Mouse (Mus musculus) lung, adult 2 months (tissue): ENCODE measurements at regions not wholly inside any gene's neighbourhood (a gene's known extent, or its start where the extent isn't known, plus 50 kb on each side); places are given as distances from the start of the nearest gene placed in this dataset.

ENCODE experiments used
- CTCF ChIP-seq: fragments of 200-500 bp; IDR thresholded peaks from 2 replicates; pipeline ENCODE4 v1.5.1; 2011; ENCODE audit warnings: mild to moderate bottlenecking, low read length, control low read depth; ENCODE audit not compliant: insufficient read depth
- POLR2A ChIP-seq: fragments of 200-500 bp; IDR thresholded peaks from 2 replicates; pipeline ENCODE4 v1.6.1; 2011; ENCODE audit warnings: low read depth, mild to moderate bottlenecking, control low read depth, low read length, borderline replicate concordance; ENCODE audit errors: extremely low read depth

DNA sequence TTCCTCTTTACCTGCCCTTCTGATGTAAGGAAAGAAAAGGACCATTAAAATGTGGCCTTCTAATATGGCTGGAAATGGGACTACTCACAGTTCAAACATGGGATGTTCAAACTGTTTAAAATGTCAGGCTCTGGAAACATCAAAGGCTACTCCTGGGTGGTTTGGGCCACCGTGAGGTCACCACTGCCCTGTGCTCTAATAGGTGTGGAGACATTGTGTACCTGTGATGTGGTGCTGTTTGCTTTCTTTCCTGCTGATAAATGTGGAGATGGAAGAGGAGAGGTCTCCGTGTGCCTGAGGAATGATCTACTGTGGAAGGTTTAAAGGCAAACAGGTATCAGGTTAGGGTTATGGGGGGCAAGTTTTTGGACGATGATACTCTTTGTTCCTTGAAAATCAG is 194.5 kb upstream of the Paip1 start:
- no peak for TF ChIP-seq CTCF
- TF ChIP-seq POLR2A: no peak
